ENCODE assay signal across 8 mouse cellular contexts in genomic region chrX:12089027-12089340, GRCm38 (mm10).
A peak's percentile ranks its signal among the peaks of the same experiment; 100 is the strongest.
DNase-seq lines count a peak whose midpoint lies in the region; ATAC-seq and TF ChIP-seq lines count a peak whose summit lies in the region.

No protein-coding gene starts in this region.

- H3K36me3 ChIP-seq in lung, embryonic 16.5 days (ENCODE audit: control insufficient read depth, insufficient read depth, low read length), result no peaks in the 10 kb centered on the region
- H3K36me3 ChIP-seq in limb, embryonic 14.5 days (ENCODE audit: control insufficient read depth, insufficient read depth, low read length), result no peaks in the 10 kb centered on the region
- no peaks in the 10 kb centered on the region for H3K36me3 ChIP-seq in stomach, embryonic 15.5 days

- H3K27ac ChIP-seq in lung, embryonic 16.5 days (ENCODE audit: low read length), result peak overlapping the region; percentile 96
- H3K27ac ChIP-seq in limb, embryonic 14.5 days (replicated peaks; ENCODE audit: low read depth, low read length), result peak overlapping the region; percentile 86
- H3K27ac ChIP-seq in stomach, embryonic 15.5 days, result peak overlapping the region; percentile 96

- H3K9ac ChIP-seq in lung, embryonic 16.5 days (ENCODE audit: low read length), result peak overlapping the region; percentile 76
- no peak overlapping the region for H3K9ac ChIP-seq in limb, embryonic 14.5 days (ENCODE audit: low read depth, low read length, severe bottlenecking)
- H3K9ac ChIP-seq in stomach, embryonic 15.5 days, result no peak overlapping the region

- H3K4me1 ChIP-seq in lung, embryonic 16.5 days (replicated peaks; ENCODE audit: control insufficient read depth, insufficient read depth, low read length), result peaks cover 28% of the 10 kb centered on the region
- H3K4me1 ChIP-seq in limb, embryonic 14.5 days (ENCODE audit: control insufficient read depth, insufficient read depth, low read length), result peaks cover 14% of the 10 kb centered on the region
- peaks cover 24% of the 10 kb centered on the region for H3K4me1 ChIP-seq in stomach, embryonic 15.5 days

- H3K9me3 ChIP-seq in lung, embryonic 16.5 days (ENCODE audit: control insufficient read depth, low read length), result no peaks in the 10 kb centered on the region; the same call in 1 of the 2 replicates
- no peaks in the 10 kb centered on the region for H3K9me3 ChIP-seq in limb, embryonic 14.5 days (ENCODE audit: control insufficient read depth, low read length)
- no peaks in the 10 kb centered on the region for H3K9me3 ChIP-seq in stomach, embryonic 15.5 days

- peak; percentile 49 for DNase-seq in cerebellum, adult 11-12 months
- DNase-seq in cerebellum, adult 11 months, result no peak
- no peak for DNase-seq in lung, postnatal 25 days (ENCODE audit: low spot score)
- DNase-seq in limb, embryonic 14.5 days (ENCODE audit: low spot score), result no peak
- no peak for DNase-seq in c-Kit-positive CD71-positive TER-119-positive erythroid progenitor cells, embryonic 14.5 days (ENCODE audit: low spot score)
- no peak for DNase-seq in layer of hippocampus, postnatal 14 days (ENCODE audit: low spot score in 2 of 2)

- peaks cover 76% of the 10 kb centered on the region for H3K27me3 ChIP-seq in lung, embryonic 16.5 days (ENCODE audit: control insufficient read depth, insufficient read depth, low read depth, low read length)
- H3K27me3 ChIP-seq in limb, embryonic 14.5 days (ENCODE audit: control insufficient read depth, insufficient read depth, low read length), result peaks cover 44% of the 10 kb centered on the region
- peaks cover 49% of the 10 kb centered on the region for H3K27me3 ChIP-seq in stomach, embryonic 15.5 days (replicated peaks)

- ATAC-seq in lung, embryonic 16.5 days (ENCODE audit: low read depth), result peak; percentile 7; the same call in 1 of the 2 replicates
- no peak for ATAC-seq in limb, embryonic 14.5 days (ENCODE audit: low FRiP score, low read depth)
- ATAC-seq in stomach, embryonic 15.5 days (ENCODE audit: insufficient read depth, low FRiP score, low read depth), result no peak

- peak overlapping the region; percentile 85 for H3K4me2 ChIP-seq in lung, embryonic 16.5 days (ENCODE audit: low read depth, low read length)
- H3K4me2 ChIP-seq in limb, embryonic 14.5 days (replicated peaks; ENCODE audit: low read depth, low read length, severe bottlenecking), result peak overlapping the region; percentile 81
- peak overlapping the region; percentile 88 for H3K4me2 ChIP-seq in stomach, embryonic 15.5 days

- no peak for TF ChIP-seq POLR2A in limb, embryonic 14.5 days (IDR thresholded peaks at IDR 0.05; ENCODE audit: borderline replicate concordance, extremely low read depth, insufficient read depth, insufficient read length)

- WGBS in lung, embryonic 16.5 days, result 4% methylated on average over 13 of the region's 13 CpGs
- WGBS in limb, embryonic 14.5 days, result 3% methylated on average over 13 of the region's 13 CpGs
- WGBS in stomach, embryonic 15.5 days, result 9% methylated on average over 13 of the region's 13 CpGs

- H3K4me3 ChIP-seq in lung, embryonic 16.5 days (ENCODE audit: low read length), result peak overlapping the region; percentile 57
- peak overlapping the region; percentile 47 for H3K4me3 ChIP-seq in limb, embryonic 14.5 days (replicated peaks; ENCODE audit: low read length)
- H3K4me3 ChIP-seq in stomach, embryonic 15.5 days (replicated peaks), result peak overlapping the region; percentile 51; the same call in 1 of the 2 replicates
